Mouse (Mus musculus) bone marrow, adult 2 months (tissue): Measurements from ENCODE around the gene Terb1.

Experiments used
- CTCF ChIP-seq: fragments of 200-500 bp; IDR thresholded peaks from 2 replicates; pipeline ENCODE4 v1.5.1; 2011; ENCODE audit warnings: low read length, control low read depth; ENCODE audit not compliant: control insufficient read depth, insufficient read depth
- POLR2A ChIP-seq: fragments of 200-500 bp; IDR thresholded peaks from 2 replicates; pipeline ENCODE4 v1.6.1; 2011; ENCODE audit warnings: low read depth, mild to moderate bottlenecking, control low read depth, low read length, borderline replicate concordance; ENCODE audit not compliant: control insufficient read depth

DNA sequence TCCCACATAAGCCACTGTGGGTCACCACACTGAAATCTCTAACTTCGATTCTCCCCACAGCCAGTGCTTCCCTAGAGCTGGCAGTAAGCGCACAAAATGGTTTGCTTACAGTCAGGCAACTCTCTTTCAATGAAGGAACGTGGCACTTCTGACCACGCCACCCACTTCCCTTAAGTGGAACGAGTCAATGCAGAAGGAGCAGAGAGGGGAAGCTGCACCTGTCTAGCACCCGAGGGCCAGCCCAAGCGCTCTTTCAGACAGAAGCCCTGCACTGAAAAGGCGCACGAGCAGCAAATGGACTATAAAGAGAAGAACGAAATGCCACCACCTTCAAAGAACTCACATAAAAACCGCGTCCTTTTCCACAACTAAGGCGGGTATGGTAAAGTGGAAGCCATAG is 82.0 kb downstream of the Terb1 start:
- no peak for TF ChIP-seq CTCF
- no peak for TF ChIP-seq POLR2A
